Mouse (Mus musculus) embryonic facial prominence, embryonic 11.5 days (tissue): Measurements from ENCODE around the gene Sgpl1. TPM values are rescaled to one million over a fixed set of nuclear protein-coding genes. Genes with fewer than 3 reads are reported as not detected.

ENCODE experiments used
- ATAC-seq: fragments of 200-750 bp; cut with Nextera tagmentation; replicated peaks from 2 replicates; pipeline ENCODE4 v1.8.0; 2017; ENCODE audit warnings: low read depth; ENCODE audit not compliant: insufficient number of reproducible peaks, low FRiP score, low TSS enrichment
- DNase-seq: peaks from one replicate; pipeline ENCODE4 v3.0.0-alpha.2; 2015; ENCODE audit warnings: low spot score
- H3K27ac ChIP-seq: fragments of 300-500 bp; sonication (generic); replicated peaks from 2 replicates; pipeline ENCODE4 v1.5.1; 2014; ENCODE audit warnings: mild to moderate bottlenecking, low read depth, low read length, control low read depth
- H3K27me3 ChIP-seq: fragments of 300-500 bp; sonication (generic); 2 replicates; pipeline ENCODE4 v1.6.1; 2014; ENCODE audit warnings: mild to moderate bottlenecking, low read length, moderate library complexity, mixed read lengths; ENCODE audit not compliant: control insufficient read depth, insufficient read depth
- H3K36me3 ChIP-seq: fragments of 300-500 bp; sonication (generic); replicated peaks from 2 replicates; pipeline ENCODE4 v1.6.1; 2014; ENCODE audit warnings: low read depth, mild to moderate bottlenecking, low read length, moderate library complexity, mixed read lengths; ENCODE audit not compliant: control insufficient read depth, insufficient read depth
- H3K4me1 ChIP-seq: fragments of 300-500 bp; sonication (generic); 2 replicates; pipeline ENCODE4 v1.6.1; 2014; ENCODE audit warnings: low read length, mixed read lengths; ENCODE audit not compliant: control insufficient read depth, insufficient read depth
- H3K4me2 ChIP-seq: fragments of 300-500 bp; sonication (generic); 2 replicates; pipeline ENCODE4 v1.6.1; 2014; ENCODE audit warnings: low read depth, mild to moderate bottlenecking, control low read depth, low read length, moderate library complexity
- H3K4me3 ChIP-seq: fragments of 300-500 bp; sonication (generic); 2 replicates; pipeline ENCODE4 v1.5.1; 2014; ENCODE audit warnings: low read depth, low read length, control low read depth
- H3K9ac ChIP-seq: fragments of 300-500 bp; sonication (generic); replicated peaks from 2 replicates; pipeline ENCODE4 v1.6.1; 2014; ENCODE audit warnings: mild to moderate bottlenecking, control low read depth, low read length
- H3K9me3 ChIP-seq: fragments of 300-500 bp; sonication (generic); replicated peaks from 2 replicates; pipeline ENCODE4 v1.6.1; 2016; ENCODE audit warnings: mild to moderate bottlenecking, low read length, inconsistent platforms, mixed read lengths; ENCODE audit not compliant: control insufficient read depth
- WGBS: fragments of 180-500 bp; shearing (Covaris S2); extraction: QIAGEN DNeasy Blood & Tissue Kit; methylation state at CpG from one replicate; pipeline ENCODE4 v1.1.7; 2014; 5-methylcytosine and 5-hydroxymethylcytosine counted together
- microRNA-seq: library from miRNA; unstranded; fragments of <30 nt; microRNA quantifications from one replicate; pipeline ENCODE4, GENCODE M21; 2016; ENCODE audit warnings: borderline number of aligned reads
- polyA plus RNA-seq: library from polyadenylated mRNA; unstranded; fragments of >200 nt; fragmentation: Nextera tagmentation; extraction: Ambion mirVana; gene quantifications from 2 replicates; pipeline ENCODE4 v1.2.1, GENCODE M21; 2014

Sgpl1 gene
- polyA plus RNA-seq, 1 experiment from 2014 or later = 88.5 TPM

DNA sequence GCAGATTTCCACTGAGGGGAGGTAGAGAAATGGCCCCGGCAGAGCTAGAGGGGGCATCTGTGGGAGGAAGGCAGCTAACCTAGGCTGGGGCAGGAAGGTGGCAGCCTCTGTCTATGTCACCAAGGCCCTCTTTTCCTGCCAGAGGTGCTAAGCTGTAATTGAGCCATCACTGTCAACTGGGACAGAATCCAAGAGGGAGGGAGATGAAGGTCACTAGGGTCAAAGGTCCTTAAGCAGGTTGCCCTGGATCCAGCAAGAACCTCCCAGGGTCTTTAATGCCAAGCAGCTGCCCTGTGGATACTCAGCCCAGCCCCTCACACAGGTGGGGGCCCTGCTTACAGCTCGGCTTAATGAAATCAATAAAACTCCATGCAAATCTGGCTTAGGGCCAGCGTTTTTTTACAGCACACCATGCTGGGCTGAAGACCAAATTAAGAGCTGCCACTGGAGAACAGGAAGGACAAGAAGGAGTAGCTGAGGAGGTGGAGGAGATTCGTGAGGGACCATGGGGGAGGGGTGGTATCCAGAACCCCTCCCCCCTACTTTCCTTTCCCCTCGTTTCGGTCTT is 87.9 kb downstream of the Sgpl1 start:
- H3K27me3 ChIP-seq = no peaks in the 10 kb centered on the region
- no peaks in the 10 kb centered on the region for H3K9me3 ChIP-seq
- no peaks in the 10 kb centered on the region for H3K36me3 ChIP-seq
- no peak for DNase-seq
- no peak overlapping the region for H3K4me2 ChIP-seq
- 25% methylated on average over 6 of the region's 6 CpGs for WGBS
- no peak overlapping the region for H3K4me3 ChIP-seq
- H3K4me1 ChIP-seq = peaks cover 4% of the 10 kb centered on the region; the same call in 1 of the 2 replicates
- ATAC-seq = no peak
- no peak overlapping the region for H3K9ac ChIP-seq
- no peak overlapping the region for H3K27ac ChIP-seq

DNA sequence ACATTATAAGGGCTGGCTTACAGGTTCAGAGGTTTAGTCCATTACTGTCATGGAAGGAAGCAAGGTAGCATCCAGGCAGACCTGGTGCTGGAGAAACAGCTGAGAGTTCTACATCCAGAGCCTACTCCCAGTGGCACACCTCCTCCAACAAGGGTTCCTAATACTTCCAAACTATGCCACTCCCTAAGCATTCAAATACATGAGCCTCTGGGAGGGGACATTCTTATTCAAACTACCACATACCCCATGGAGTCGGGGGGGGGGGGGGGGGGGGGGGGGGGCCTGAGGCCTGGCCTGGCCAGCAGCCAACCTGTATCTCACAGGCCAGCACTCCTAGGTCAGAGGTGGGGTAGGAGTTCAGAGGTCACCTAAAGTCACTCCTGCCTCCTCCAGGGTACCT is 88.4 kb downstream of the Sgpl1 start:
- H3K27ac ChIP-seq = no peak overlapping the region
- H3K9ac ChIP-seq = no peak overlapping the region
- H3K4me2 ChIP-seq = no peak overlapping the region
- H3K27me3 ChIP-seq = no peaks in the 10 kb centered on the region
- H3K4me1 ChIP-seq = peaks cover 2% of the 10 kb centered on the region; the same call in 1 of the 2 replicates
- no CpG with 5 or more reads among the region's 1 CpGs for WGBS
- H3K9me3 ChIP-seq = no peaks in the 10 kb centered on the region
- ATAC-seq (no peak), DNase-seq (no peak)
- H3K36me3 ChIP-seq = no peaks in the 10 kb centered on the region
- no peak overlapping the region for H3K4me3 ChIP-seq

DNA sequence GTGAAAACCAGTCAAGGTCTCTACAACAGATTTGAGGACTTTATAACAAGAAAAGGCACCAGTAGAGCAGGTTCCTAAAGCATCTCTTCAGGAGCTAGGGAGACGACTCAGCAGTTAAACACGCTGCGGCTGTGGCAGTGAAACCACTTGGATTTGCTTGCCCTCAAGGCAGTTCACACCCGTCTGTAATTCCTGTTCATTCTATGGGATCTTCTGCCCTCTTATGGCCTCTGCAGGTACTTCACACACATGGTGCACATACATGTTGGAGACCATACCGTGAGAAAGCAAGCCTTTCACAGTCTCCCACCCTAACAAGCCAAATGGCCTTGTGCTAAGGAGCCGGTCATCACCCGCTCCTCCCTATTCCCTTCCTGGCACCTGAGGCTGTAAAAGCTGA is 90.8 kb downstream of the Sgpl1 start:
- DNase-seq = no peak
- no peak overlapping the region for H3K4me2 ChIP-seq
- peaks cover 2% of the 10 kb centered on the region; the same call in 1 of the 2 replicates for H3K4me1 ChIP-seq
- H3K4me3 ChIP-seq = no peak overlapping the region
- H3K27ac ChIP-seq = no peak overlapping the region
- H3K9ac ChIP-seq = no peak overlapping the region
- H3K36me3 ChIP-seq = no peaks in the 10 kb centered on the region
- no peaks in the 10 kb centered on the region for H3K27me3 ChIP-seq
- WGBS = 92% methylated on average over 7 of the region's 7 CpGs
- ATAC-seq = no peak
- no peaks in the 10 kb centered on the region for H3K9me3 ChIP-seq

DNA sequence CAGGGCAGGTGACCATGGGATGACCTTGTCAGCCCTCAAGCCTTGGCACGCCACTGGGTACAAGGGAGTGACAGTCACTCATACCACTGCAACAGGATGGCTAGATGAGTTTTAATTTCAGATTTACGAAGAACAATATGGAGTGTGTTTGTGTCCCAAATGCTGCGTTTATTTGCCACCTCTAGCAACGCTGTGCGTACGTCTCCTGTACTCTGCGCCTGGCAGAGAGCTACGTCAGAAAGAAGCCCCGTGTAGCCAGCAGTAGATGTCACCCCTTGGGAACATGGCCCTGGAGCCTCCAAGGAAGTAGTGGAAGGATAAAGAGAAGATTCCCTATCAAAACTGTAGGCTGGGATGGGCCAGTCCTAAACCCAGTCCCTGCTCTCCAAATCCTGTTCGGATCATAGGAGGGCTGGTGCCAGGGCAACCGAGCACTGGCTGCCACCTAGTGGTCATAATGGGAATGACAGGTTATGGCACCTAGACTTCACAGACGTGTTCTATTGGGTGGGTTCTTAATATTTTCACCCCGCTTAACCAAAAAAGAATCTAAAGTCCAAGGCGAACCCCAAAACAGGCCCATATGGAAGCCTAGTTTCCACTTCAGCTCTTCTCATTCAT is 95.4 kb downstream of the Sgpl1 start:
- H3K4me2 ChIP-seq = no peak overlapping the region
- H3K27ac ChIP-seq = no peak overlapping the region
- no peak overlapping the region for H3K9ac ChIP-seq
- 60% methylated on average over 14 of the region's 14 CpGs for WGBS
- H3K36me3 ChIP-seq = no peaks in the 10 kb centered on the region
- no peaks in the 10 kb centered on the region for H3K4me1 ChIP-seq
- H3K27me3 ChIP-seq = no peaks in the 10 kb centered on the region
- DNase-seq (peak; percentile 89), ATAC-seq (0 out of 2 replicates have a peak, but pooled peaks have one; percentile 70)
- no peaks in the 10 kb centered on the region for H3K9me3 ChIP-seq
- no peak overlapping the region for H3K4me3 ChIP-seq

Small RNA genes within 50 kb of the gene (microRNA-seq; reads per million reads assigned to microRNA genes)
- gene Gm44308 = not detected

Other genes starting within 250 kb of the Sgpl1 start
- 16.4 and 19.1 TPM in 2 replicates for gene Pcbd1, start 58.4 kb downstream of the Sgpl1 start, polyA plus RNA-seq
- gene Tbata, start 24.3 kb upstream of the Sgpl1 start, polyA plus RNA-seq = not detected in 2 replicates
- gene Adamts14, start 125.7 kb upstream of the Sgpl1 start, polyA plus RNA-seq = 0.27 and 0.64 TPM in 2 replicates
- gene Prf1, start 150.1 kb upstream of the Sgpl1 start, polyA plus RNA-seq = not detected in 2 replicates
- gene Pald1, start 235.8 kb upstream of the Sgpl1 start, polyA plus RNA-seq = 15.1 and 16.1 TPM in 2 replicates